Mouse (Mus musculus) ES-E14 (cell line): Measurements from ENCODE around the gene Ccdc8.

Experiments
- HCFC1 ChIP-seq: IDR thresholded peaks from 2 replicates; pipeline ENCODE4 v1.6.1; 2012; ENCODE audit warnings: low read length, inconsistent platforms, borderline replicate concordance; ENCODE audit not compliant: insufficient read depth
- MAFK ChIP-seq: IDR thresholded peaks from 2 replicates; pipeline ENCODE4 v1.6.1; 2014; ENCODE audit warnings: mild to moderate bottlenecking, low read depth, low read length, inconsistent platforms; ENCODE audit not compliant: insufficient read depth
- ZC3H11A ChIP-seq: IDR thresholded peaks from 2 replicates; pipeline ENCODE4 v1.6.1; 2012; ENCODE audit warnings: low read depth, mild to moderate bottlenecking, inconsistent platforms, low read length, borderline replicate concordance
- ZNF384 ChIP-seq: IDR thresholded peaks from 2 replicates; pipeline ENCODE4 v1.6.1; 2012; ENCODE audit warnings: low read depth, low read length, inconsistent platforms

DNA sequence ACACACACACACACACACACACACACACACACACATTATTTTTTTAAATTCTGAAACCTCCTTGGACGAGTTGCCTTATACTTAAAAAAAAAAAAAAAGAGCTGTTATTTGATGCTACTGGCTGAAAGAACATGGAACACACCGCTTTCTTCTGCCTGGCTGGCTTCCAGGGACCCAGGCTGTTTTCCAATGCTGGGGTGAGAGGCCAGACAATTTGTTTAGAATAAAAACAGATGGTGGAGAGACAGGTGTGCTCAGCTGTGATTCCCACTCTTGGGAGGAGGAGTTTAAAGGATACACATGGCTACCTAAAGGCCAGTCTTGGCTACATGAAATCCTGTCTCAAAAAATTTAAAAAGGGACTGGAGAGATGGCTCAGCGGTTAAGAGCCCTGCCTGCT lies 4.1 kb upstream of the Ccdc8 start:
- TF ChIP-seq ZNF384 (no peak), ZC3H11A (no peak), HCFC1 (no peak), MAFK (no peak)
